Mouse (Mus musculus): ENCODE results near the gene Usp30.

DNA sequence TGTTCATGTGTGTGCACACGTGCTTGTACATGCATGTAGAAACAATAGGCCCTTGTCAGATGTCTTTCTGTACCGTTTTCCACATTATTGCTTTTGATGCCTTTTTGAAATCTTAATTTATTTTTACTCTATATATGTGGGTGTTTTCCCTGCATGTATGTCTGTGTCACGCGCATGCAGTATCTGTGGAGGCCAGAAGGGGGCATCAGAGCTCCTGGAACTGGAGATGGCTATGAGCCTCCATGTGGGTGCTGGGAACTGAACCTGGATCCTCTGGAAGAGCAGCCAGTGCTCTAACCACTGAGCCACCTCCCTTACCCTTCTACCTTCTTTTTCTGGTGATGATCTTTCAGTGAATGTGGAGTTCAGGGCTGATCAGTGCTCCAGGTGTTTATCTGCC lies 5.6 kb downstream of the Usp30 start:
- TF ChIP-seq CTCF (IDR thresholded peaks at IDR 0.05; ENCODE audit: low read depth, low read length): no peak
- TF ChIP-seq POLR2A (IDR thresholded peaks at IDR 0.05; ENCODE audit: borderline replicate concordance, low read depth, low read length): no peak

Measured in bone marrow macrophage, adult 2 months (primary cell).